Mouse (Mus musculus): ENCODE data around the gene Gm609.
"Not testable (repeated sequence)": the region's sequence is repeated elsewhere in the genome, so short reads cannot be mapped to it uniquely, and the experiment has no call there.

Gene Gm609

DNA sequence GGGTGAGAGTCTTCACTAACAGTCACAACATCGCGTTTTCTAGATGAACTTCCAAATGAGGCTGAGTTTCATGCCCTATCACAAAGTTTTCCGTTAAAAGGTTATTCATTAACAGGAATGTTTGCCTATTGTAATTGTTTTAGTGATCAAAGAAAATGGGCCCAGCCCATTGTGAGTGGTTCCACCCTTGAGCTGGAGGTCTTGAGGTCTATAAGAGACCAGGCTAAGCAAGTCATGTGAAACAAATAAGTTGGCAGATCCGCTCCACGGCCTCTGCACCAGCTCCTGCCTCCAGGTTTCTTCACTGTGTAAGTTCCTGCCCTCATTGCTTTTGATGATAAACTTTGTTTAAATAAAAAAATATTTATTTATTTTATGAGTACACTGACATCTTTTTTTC, at the start of gene Gm609:
TSS of gene Gm609 (minus strand) at position 43 of the 400 bp plus-strand sequence.
- DNase-seq = no peak

DNA sequence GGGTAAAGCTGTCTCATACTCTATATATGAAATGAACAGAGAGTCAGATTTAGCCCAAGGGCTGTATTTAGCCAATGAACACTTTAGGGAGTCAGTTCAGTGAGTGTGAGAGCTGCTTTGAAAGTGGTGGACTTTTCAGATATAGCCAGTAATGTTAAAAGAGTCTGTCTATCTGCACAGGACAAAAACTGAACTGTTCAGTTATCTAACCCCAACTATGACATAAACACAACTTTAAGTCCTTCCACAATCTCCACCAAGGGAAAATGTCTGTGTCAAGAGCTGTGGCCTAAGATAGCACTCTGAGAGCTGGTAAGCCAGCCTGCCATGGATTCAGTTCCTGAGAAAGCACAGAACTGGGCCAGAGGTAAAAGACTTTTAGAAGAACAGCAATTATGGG, 49.3 kb upstream of the Gm609 start:
- no peak for DNase-seq

DNA sequence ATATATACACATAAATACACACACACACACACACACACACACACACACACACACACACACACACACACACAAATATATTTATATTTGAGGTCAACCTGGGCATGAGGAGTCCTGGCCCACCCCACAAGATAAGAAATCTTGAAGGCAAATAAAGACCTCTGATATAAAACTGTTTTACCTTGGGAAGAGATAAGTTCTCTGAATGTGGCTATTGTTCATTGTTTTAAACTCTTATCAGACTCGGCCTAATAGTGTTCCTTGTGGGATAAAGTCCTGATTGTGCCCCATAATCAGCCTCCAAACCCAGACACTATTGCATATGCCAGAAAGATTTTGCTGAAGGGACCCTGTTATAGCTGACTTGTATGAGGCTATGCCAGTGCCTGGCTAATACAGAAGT, 45.6 kb upstream of the Gm609 start:
- DNase-seq = not testable (repeated sequence)

DNA sequence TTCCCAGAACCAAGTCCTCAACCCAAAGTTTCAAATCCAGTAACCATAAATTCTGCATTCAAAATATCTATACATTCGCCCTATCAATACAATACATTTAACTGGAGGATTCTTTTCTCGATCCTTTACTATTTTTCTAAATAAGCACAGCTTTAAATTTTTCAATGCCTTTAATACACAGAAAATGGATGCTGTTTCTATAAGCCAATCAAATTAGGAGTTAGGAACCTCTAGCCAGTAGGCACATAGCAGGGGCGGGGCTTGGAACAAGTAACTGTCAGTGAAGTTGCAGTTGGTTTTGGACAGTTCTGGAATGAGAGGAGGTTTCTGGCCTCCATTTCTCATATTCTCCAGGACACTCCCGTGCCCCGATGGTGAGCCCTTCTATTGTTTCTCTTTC, 42.2 kb upstream of the Gm609 start, which contains the start of gene Slc9c1:
TSS of gene Slc9c1 (plus strand) at position 301 of the 400 bp plus-strand sequence.
- DNase-seq = no peak

DNA sequence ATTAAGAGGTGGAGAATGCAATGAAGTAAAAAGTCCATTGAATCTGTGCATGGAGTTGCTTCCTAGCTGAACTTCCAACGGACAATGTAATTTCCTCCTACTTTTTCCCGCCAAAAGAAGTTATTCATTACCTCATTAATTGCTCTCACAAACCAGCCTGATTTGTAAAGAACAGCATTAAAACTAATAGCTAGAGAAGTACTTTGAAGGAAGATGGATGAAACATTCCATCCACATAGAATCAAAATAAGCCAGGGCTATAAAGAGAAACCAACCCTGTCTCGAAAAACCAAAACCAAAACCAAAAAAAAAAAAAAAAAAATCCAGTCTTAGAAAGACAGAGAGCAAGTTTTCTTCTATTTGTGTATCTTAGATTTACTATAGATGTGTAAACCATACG, 39.2 kb upstream of the Gm609 start, which contains the start of gene Gm17783:
TSS of gene Gm17783 (minus strand) at position 101 of the 400 bp plus-strand sequence.
- DNase-seq = no peak

DNA sequence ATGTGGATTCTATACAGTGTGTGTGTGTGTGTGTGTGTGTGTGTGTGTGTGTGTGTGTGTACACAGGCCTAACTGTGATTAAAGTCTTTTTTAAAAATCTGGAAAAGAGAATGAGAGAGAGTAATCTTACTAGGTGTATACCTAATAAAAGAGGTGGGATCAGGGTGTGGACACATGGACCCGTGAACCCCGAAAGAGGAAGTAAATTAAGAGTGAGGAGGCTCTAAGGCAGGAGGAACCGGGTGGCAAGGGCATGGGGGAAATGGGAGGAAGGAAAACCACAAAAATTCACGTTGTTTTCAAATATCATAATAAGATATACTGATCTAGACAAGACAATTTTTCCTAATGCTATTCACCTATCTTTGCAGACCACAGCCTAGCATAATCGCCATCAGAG, 32.8 kb upstream of the Gm609 start:
- no peak for DNase-seq

DNA sequence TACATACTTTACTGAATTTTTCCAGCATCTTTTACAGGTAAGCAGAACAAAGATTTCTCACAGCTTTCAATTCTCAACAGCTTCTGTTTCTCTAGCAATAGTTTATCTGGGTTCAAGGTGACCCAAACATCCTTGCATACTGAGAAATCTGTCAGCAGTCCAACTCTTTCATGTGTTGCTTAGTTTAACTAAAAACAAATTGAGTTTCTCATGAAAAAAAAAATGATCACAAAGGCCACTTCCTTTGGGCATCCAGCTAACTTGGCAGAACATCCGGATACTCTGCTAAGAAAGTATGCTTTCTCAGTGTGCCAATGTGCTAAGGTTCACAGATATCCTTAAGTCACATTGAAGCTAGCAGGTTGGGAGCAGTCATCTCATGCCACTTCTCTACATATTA, 2.6 kb upstream of the Gm609 start:
- DNase-seq = no peak

DNA sequence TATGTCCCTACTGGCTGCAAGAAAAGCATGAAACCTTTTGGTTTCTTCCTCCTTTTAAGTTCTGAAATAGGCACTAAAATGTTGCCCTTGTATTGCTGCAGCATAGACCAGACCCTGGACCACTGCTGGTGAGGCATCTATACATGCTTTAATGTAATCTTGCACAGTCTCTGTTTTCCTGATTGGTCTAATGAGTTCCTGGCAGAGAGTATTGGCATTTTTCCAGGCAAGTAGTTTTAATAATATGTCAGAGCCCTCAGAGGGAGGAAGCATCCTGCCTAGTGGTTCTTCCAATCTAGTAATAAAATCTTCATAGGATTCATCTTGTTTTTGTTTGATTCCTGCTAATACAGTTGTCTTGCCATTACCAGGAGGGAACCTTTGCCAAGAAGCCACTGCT, 15.8 kb downstream of the Gm609 start:
- DNase-seq = no peak

DNA sequence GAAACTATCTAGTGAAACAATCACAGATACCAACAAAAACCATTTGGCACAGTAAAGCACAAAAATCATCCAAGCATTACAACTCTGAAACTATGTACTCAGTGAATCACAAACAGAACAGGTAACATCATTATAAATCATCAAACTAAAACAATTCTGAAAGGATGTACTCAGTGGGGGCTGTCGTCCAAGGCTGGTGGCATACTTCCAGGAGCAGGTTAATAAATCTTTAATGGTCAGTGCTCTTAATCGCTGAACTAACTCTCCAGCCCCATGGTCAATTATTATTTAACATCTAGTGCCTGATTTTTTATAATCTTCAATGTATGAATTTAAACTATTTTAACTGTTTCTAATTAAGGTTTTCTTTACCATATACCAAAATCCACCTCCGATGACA, 20.9 kb downstream of the Gm609 start:
- not testable (repeated sequence) for DNase-seq

DNA sequence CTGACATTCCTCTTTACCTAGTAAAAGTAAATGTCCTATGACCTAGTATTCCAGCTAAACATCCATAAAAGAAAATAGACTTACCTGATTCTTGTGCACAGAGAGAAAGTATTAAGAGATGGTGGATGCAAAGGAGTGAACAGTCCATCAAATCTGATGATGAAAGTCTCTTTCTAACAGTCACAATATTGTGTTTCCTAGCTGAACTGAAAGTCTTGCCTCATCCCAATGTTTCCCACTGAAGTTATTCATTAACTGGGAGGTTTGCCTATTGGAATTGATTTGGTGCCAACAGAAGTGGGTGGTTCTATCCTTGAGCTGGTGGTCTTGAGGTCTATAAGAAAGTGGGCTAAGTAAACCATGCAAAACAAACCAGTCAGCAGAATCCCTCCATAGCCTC, 38.0 kb downstream of the Gm609 start:
- no peak for DNase-seq

DNA sequence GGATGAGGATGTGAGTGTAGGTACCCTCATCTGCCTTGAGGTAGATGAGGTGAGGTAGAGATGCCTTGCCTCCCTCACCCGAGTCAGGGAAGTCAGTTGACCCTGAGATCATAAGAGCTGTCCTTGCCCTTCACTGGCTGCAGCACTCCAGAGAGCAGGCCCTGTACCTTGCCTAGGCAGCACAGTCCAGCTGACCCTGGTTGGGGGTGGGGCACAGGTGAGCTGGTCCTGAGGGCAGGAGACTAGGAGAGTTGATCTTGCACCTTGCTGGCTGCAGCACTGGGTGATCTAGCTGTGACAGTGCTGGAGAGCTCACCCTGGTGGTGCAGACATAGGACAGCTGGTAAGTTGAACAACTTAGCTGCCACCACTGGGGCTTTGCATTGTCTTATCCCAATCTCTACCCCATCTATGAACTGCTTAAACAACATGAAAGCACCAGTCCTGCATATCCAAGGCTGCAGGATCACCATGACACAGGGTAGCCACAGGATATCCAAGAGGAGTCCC, 55.5 kb downstream of the Gm609 start:
- DNase-seq = no peak

DNA sequence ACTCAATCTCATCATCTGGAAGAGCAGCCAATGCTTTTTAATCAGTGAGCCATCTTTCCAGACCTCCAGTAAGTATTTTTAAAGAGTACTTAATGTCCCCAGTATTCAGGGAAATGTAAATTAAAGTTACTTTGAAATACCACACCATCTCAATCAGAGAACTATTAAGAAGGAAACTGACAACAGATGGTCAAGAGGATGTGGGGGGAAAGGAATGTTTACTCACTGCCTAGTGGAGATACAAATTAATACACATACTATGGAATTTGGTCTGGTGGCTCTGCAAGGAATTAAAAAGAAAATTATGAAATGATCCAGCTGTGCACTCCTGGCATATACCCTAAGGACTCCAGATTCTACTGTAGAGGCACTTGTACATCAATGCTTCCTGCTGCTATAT, 57.2 kb downstream of the Gm609 start:
- no peak for DNase-seq

DNA sequence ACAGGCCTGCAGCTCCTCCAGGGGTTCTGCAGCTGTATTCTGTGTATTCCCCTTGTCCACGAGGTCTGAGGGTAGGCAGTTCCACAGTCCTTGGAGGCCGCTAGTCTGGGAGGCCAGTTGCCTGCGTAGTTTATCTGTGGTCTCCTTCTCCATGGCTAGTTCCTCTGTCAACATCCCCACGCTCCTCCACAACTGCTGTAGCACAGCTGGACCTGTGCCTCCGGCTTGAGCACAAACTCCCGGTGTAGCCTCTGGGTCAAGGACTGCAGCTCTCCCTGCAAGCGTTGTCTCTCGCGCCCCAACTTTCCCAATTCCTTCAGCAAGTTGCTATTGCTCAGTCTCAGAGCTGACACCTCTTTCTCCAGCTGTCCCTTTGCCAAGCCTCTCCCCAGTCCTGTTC, 65.1 kb downstream of the Gm609 start:
- DNase-seq = no peak

DNA sequence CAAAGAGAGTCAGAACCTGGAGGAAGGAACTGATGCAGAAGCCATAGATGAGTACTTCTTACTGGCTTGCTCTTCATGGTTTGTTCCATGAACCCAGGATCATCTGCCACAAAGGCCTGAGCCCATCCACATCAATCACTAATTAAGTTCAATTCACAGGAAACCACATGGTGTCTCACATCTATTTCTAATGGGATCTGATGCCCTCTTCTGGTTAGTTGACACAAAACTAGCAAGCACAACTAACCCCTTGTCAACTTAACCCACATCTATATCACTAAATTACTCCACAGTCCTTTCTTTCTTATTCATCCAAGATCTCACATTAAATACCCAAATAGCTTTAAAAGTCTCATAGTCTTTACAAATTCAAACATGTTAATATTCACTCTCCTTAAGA, 79.3 kb downstream of the Gm609 start:
- peak; percentile 30 to 39 for DNase-seq

DNA sequence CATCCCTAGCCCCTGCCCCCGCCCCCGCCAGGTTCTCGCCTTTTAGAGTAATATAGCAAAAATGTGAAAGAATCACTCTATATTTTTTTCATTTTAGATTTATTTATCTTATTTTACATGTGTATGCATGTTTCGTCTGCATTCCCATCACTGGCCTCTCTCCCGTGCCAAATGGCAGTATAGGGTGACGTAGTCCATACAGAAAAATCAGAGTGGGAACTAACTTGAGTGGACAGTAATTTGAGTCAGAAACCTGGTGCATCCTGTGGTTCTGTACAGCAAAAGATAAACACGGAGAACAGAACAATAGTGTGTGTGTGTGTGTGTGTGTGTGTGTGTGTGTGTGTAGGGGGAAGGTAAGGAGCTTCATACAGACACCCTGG, 83.7 kb downstream of the Gm609 start:
- not testable (repeated sequence) for DNase-seq

DNA sequence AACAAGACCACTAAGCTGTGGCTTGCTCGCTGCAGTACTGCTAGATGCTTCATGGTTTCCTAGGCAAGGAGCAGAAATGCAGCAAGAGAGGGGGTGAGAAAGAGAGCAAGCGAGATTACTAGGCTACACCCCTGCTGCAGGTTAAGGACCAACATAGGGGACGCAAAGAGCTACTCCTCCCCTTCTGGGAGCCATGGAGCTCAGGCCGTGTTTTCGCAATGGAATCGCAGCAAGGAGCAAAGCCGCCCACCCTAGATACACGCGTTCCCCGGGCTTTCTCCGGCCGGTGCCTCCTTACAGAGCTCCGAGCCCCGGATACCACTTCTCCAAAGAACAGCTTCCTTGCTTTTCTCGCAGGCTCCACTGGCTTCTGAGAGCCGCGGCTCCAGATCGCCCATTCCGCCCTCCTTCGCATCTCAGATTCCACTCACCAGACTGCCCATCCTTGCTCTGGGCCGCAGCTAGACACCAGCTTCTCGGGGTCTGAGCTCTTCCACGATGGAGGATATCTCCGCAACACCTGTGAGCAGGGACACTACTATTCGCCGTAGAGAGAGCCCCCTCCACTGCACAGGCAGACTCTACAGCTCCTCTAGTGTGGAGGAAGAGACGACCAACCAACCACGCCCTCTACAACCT, 84.2 kb downstream of the Gm609 start, which contains the start of gene Cd200:
TSS of gene Cd200 (minus strand) at position 629 of the 639 bp plus-strand sequence.
- DNase-seq = peak; percentile 64 to 68

DNA sequence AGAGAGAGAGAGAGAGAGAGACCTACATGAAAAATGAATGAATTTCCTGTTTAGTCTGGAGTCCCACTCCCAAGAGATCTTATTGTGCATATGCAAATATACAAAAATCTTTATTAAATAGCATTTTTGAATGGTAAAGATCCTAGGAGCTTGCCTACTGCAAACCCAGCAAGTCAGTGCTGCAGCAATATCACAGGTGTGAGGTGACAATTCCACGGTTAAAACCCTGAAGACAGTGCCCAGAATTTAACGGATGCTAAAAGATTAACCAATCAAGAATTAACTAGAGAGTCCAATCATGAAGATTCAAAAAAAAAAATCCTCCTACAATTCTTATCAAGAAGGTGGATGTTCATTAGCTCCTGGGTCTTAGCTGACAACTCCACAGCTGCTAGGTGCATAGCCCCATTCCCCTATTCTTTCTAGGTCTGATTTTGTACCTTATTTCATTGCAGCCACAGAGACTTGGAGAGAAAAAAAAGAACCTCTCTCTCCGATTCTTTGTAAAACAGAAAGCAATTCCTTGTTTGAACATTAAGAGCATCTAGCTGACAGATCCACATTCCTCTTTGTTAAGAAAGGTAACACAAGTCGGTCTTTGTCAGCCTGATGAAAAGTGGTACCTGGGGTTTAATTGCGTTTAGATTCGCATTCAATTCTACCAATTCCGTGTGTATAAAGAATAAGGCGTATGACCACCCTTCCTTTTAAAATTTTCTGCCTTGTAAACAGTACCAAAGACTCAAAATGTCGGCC, 84.9 kb downstream of the Gm609 start:
- DNase-seq = no peak

DNA sequence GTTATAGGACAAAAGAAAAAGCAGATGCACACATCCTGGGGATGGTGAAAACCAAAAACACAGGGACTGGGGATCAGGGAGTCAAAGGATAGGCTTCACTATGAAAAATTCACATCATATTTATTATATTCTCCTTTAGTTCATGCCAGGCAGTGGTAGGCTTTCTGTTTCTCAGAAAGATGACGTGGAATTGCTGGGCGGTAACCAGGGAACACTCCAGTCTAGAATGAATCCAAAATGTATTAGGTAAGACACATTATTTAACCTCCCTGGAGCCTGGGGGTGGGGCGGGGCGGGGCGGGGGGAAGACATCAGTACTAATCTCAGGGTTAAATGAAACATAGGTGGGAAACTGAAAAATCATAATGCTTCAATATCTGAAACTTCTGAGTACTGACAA, 85.7 kb downstream of the Gm609 start:
- no peak for DNase-seq

DNA sequence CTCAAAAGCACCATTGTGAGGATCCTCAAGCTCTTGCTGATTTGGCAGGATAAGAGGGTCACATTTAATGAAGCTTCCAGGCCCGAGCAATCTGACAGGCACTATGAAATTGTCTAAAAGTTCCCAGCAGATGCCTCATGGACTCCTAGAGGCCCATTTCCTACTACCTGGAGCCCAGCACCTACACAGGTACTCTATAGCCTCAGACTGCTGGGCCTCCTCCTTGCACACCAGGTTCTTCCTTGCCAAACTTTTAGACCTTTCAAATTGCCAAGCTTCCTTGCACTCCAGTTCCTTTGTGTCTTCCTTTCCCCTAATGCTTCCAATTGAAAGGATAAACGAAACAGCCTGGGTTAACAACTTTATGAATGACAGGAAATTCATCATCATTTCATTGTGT, 89.8 kb downstream of the Gm609 start:
- no peak for DNase-seq

DNA sequence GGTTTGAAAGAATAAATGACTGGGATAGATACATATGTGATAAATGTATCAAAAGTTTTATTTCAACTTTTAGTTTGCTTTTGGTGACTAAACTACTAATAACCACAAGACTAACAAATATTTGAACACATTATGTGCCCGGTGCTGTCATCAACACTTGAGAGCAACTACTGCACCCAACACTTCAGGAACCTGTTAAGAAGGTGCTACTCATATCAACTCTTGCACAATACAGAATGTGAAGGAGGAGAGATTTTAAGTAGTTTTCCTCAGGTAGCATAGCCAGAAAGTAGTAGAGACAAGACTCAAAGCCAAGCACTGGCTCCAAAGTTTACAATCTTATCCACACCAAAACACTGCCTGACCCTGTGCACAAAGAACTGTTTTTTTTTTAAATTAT, 90.7 kb downstream of the Gm609 start:
- DNase-seq = no peak

DNA sequence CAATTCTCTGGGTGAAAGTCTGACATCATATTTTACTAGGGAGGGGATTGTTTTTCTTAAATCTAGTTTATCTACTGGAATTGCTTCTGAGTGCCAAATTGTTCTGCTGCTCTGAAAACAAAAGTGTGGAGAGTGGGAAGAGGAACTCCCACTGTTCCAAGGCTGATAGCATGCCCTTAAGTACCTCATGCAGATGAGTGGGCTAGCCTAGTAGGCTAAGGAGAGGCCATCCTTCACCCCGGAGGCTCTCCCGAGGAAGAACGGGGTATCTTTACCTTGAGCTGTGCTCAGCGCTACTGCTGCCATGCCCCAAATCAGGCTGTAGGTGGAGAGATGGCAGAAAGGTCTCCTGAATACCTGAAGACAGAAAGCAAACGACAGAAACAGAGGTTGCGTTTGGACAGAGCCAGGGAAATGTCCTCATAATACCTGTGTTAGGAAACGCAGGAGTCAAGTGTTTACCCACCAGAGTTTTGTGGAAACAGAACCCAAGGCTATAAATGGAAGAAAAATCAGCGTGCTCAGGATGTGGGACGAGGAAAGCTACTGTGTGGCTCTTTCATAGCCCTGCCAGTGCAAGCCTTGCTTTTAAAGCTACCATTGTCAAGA, 92.7 kb downstream of the Gm609 start:
- no peak for DNase-seq

DNA sequence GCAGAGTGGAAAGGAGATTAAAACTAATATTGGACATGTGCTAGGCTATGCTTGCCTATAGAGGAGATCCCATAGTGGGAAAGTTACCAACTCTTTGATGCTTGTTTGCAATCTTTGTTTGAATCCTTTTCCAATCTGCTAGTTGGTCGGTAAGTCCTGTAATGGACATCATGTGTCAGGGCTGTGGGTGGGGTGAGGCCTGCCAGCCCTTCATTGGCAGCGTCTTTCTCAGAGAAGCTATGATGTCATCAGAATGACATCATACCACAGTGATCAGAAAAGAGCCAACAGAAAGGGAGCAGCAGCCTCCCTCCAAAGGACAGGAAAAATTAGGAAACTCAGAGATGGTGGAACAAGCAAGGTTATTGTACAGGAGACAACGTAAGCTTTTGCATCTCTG, 93.4 kb downstream of the Gm609 start:
- no peak for DNase-seq

DNA sequence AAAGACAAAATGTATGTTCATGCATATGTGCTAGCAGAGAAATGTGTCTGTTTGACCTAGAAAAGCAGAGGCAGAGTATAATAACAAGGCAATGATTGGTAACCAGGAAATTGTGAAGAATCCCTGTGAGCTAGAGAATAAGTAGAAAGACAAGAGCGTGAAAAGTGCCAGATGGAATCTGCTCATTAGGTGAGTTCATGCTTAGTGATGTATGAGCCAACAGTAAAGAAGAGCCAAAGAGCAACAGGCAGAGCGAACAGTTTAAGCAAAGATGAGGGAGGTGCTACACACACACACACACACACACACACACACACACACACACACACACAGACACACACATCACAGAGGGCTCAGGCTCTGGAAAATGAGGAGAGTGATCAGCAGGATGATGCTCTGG, 95.3 kb downstream of the Gm609 start:
- DNase-seq = no peak

DNA sequence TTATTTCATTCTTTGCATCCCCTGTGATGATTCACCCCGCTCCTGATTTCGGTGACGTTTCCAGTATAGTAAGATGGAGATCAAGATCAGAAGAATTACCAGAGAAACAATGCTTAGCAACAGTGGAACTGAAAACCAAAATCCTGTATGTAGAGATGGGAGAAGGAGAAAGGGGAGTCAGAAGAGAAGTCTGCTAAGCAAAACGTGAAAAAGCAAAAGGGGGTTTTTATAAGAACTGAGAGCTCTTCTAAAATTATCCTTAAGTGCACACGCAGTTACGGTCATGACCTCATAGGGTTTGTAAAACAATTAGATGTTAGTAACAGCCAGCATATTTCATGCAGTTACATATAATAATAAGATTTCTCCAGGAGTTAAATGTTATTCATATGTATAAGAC, 100.5 kb downstream of the Gm609 start:
- DNase-seq = no peak

Measured in B cell, adult 2 months (primary cell).